Mouse (Mus musculus): ENCODE data around the gene Sppl2a.

- TF ChIP-seq CTCF (IDR thresholded peaks at IDR 0.05; ENCODE audit: extremely low read depth, insufficient read length, insufficient replicate concordance, low read depth, low read length) (no peak), POLR2A (IDR thresholded peaks at IDR 0.05; ENCODE audit: low read depth, low read length) (no peak)
Observed at GRCm38 (mm10) chr2:126887141-126887540, 45.9 kb downstream of the Sppl2a start.

Data from small intestine, adult 2 months (tissue).